Mouse (Mus musculus) urinary bladder, postnatal 0 days (tissue): ENCODE measurements around the gene Usp35. TPM values are rescaled to one million over a fixed set of nuclear protein-coding genes. Genes with fewer than 3 reads are reported as not detected.

Experiments used
- polyA plus RNA-seq: library from polyadenylated mRNA; unstranded; fragments of >200 nt; fragmentation: Nextera tagmentation; extraction: Ambion mirVana; gene quantifications from 2 replicates; pipeline ENCODE4 v1.2.1, GENCODE M21; 2015

Gene Usp35
- polyA plus RNA-seq = 1.1 and 1.5 TPM in 2 replicates

GRCm38 (mm10) chr7:97331726-97332666 lies at the start of gene Usp35, which contains the start of gene Kctd21:
Gene Usp35 (minus strand): TSS chr7:97332020.
Gene Kctd21 (plus strand): TSS chr7:97332327.

Other genes with a start within 250 kb of the Usp35 start
- gene Kctd21, start 307 bp upstream of the Usp35 start, polyA plus RNA-seq = 3.5 and 3.6 TPM in 2 replicates
- gene Alg8, start 39.6 kb upstream of the Usp35 start, polyA plus RNA-seq = 16.6 and 20.3 TPM in 2 replicates
- 399 and 476 TPM in 2 replicates for gene Ndufc2, start 68.0 kb upstream of the Usp35 start, polyA plus RNA-seq
- 1.1 and 1.4 TPM in 2 replicates for gene Thrsp, start 85.7 kb upstream of the Usp35 start, polyA plus RNA-seq
- gene Kctd14, start 119.3 kb upstream of the Usp35 start, polyA plus RNA-seq = 1.2 TPM in 2 replicates
- gene Ints4, start 148.9 kb upstream of the Usp35 start, polyA plus RNA-seq = 18.3 and 19.5 TPM in 2 replicates
- 43.3 and 45.6 TPM in 2 replicates for gene Aamdc, start 247.5 kb upstream of the Usp35 start, polyA plus RNA-seq
- 8.9 and 10.5 TPM in 2 replicates for gene Rsf1, start 247.9 kb upstream of the Usp35 start, polyA plus RNA-seq